Mouse (Mus musculus): ENCODE data around the gene Prodh2. TPM values are rescaled to one million over a fixed set of nuclear protein-coding genes. Genes with fewer than 3 reads are reported as not detected.
A peak's percentile ranks its signal among the peaks of the same experiment; 100 is the strongest.

Prodh2 gene
- polyA plus RNA-seq, 1 experiment from 2014 or later = 0.37 TPM

- Histone ChIP-seq H3K4me3 (ENCODE audit: low read depth, low read length) (0 out of 2 replicates have a peak overlapping the region, but pooled peaks have one; percentile 1), H3K9me3 (replicated peaks; ENCODE audit: control insufficient read depth, low read length) (no peaks in the 10 kb centered on the region), H3K9ac (ENCODE audit: low read depth, low read length) (no peak overlapping the region), H3K4me2 (no peak overlapping the region), H3K27ac (ENCODE audit: low read depth, low read length) (no peak overlapping the region), H3K4me1 (ENCODE audit: control insufficient read depth, insufficient read depth, low read length) (no peaks in the 10 kb centered on the region), H3K36me3 (ENCODE audit: control insufficient read depth, insufficient read depth, low read length) (no peaks in the 10 kb centered on the region), H3K27me3 (ENCODE audit: control insufficient read depth, insufficient read depth, low read length) (peaks cover 91% of the 10 kb centered on the region)
- no peak for ATAC-seq (replicated peaks; ENCODE audit: insufficient number of reproducible peaks, low FRiP score, low TSS enrichment)
- WGBS (ENCODE audit: insufficient replicate concordance) = 3% methylated on average over 9 of the region's 9 CpGs
These were observed 36.9 kb upstream of the Prodh2 start for GRCm38 (mm10) chr7:30456487-30456886.

GRCm38 (mm10) chr7:30456911-30457628 is 36.4 kb upstream of the Prodh2 start:
- 0 out of 2 replicates have a peak overlapping the region, but pooled peaks have one; percentile 1 for H3K4me3 ChIP-seq (ENCODE audit: low read depth, low read length)
- no peak for ATAC-seq (replicated peaks; ENCODE audit: insufficient number of reproducible peaks, low FRiP score, low TSS enrichment)

GRCm38 (mm10) chr7:30457629-30458330 is 35.6 kb upstream of the Prodh2 start, which contains the start of the genes Kirrel2 and Nphs1:
Gene Kirrel2, minus strand, starts transcription at chr7:30457690.
Gene Nphs1, plus strand, starts transcription at chr7:30458315.
- H3K4me3 ChIP-seq (ENCODE audit: low read depth, low read length) = 0 out of 2 replicates have a peak within 1 kb of the TSS, but pooled peaks have one; percentile 1
- ATAC-seq (replicated peaks; ENCODE audit: insufficient number of reproducible peaks, low FRiP score, low TSS enrichment) = peak; percentile 53; the same call in 1 of the 2 replicates
- 3% methylated on average over 16 of the region's 16 CpGs for WGBS (ENCODE audit: insufficient replicate concordance)
- H3K9me3 ChIP-seq (replicated peaks; ENCODE audit: control insufficient read depth, low read length) = no peaks in the 10 kb centered on the region
- H3K4me2 ChIP-seq = peak within 1 kb of the TSS; percentile 14; the same call in 1 of the 2 replicates
- H3K27me3 ChIP-seq (ENCODE audit: control insufficient read depth, insufficient read depth, low read length) = peaks cover 97% of the 10 kb centered on the region
- no peak within 1 kb of the TSS for H3K9ac ChIP-seq (ENCODE audit: low read depth, low read length)
- H3K36me3 ChIP-seq (ENCODE audit: control insufficient read depth, insufficient read depth, low read length) = no peaks in the 10 kb centered on the region
- no peaks in the 10 kb centered on the region for H3K4me1 ChIP-seq (ENCODE audit: control insufficient read depth, insufficient read depth, low read length)
- H3K27ac ChIP-seq (ENCODE audit: low read depth, low read length) = no peak within 1 kb of the TSS

More at GRCm38 (mm10) chr7:30456911-30457628, 36.4 kb upstream of the Prodh2 start:
- Histone ChIP-seq H3K27me3 (ENCODE audit: control insufficient read depth, insufficient read depth, low read length) (peaks cover 96% of the 10 kb centered on the region), H3K9me3 (replicated peaks; ENCODE audit: control insufficient read depth, low read length) (no peaks in the 10 kb centered on the region), H3K27ac (ENCODE audit: low read depth, low read length) (no peak overlapping the region), H3K4me2 (peak overlapping the region; percentile 14; the same call in 1 of the 2 replicates), H3K9ac (ENCODE audit: low read depth, low read length) (no peak overlapping the region), H3K4me1 (ENCODE audit: control insufficient read depth, insufficient read depth, low read length) (no peaks in the 10 kb centered on the region), H3K36me3 (ENCODE audit: control insufficient read depth, insufficient read depth, low read length) (no peaks in the 10 kb centered on the region)
- WGBS (ENCODE audit: insufficient replicate concordance) = under 1% methylated on average over 31 of the region's 31 CpGs

DNA sequence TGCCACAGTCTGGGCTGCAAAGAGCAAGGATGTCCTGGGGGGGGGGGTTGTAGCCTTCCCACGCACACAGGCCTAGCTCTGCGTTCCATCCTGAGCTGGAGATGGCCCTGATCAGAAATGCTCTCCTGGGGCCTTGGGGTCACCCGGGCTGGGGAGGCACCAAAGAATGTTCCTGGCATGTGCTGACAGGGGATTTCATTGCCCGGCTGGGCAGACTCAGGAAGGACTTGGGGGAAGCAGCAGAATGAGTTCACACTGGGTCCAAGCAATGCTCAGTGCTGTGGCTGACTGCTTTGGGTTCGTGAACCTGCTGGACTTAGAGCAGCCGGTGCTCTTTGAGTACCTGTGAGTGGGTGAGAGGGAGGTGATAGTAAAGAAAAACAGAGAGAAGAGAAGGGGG is 33.9 kb upstream of the Prodh2 start:
- WGBS (ENCODE audit: insufficient replicate concordance) = 33% methylated on average over 6 of the region's 6 CpGs
- H3K4me2 ChIP-seq = no peak overlapping the region
- H3K36me3 ChIP-seq (ENCODE audit: control insufficient read depth, insufficient read depth, low read length) = no peaks in the 10 kb centered on the region
- H3K27me3 ChIP-seq (ENCODE audit: control insufficient read depth, insufficient read depth, low read length) = peaks cover 95% of the 10 kb centered on the region
- no peaks in the 10 kb centered on the region for H3K9me3 ChIP-seq (replicated peaks; ENCODE audit: control insufficient read depth, low read length)
- no peak overlapping the region for H3K4me3 ChIP-seq (ENCODE audit: low read depth, low read length)
- no peak overlapping the region for H3K9ac ChIP-seq (ENCODE audit: low read depth, low read length)
- no peaks in the 10 kb centered on the region for H3K4me1 ChIP-seq (ENCODE audit: control insufficient read depth, insufficient read depth, low read length)
- no peak overlapping the region for H3K27ac ChIP-seq (ENCODE audit: low read depth, low read length)
- ATAC-seq (replicated peaks; ENCODE audit: insufficient number of reproducible peaks, low FRiP score, low TSS enrichment) = no peak

DNA sequence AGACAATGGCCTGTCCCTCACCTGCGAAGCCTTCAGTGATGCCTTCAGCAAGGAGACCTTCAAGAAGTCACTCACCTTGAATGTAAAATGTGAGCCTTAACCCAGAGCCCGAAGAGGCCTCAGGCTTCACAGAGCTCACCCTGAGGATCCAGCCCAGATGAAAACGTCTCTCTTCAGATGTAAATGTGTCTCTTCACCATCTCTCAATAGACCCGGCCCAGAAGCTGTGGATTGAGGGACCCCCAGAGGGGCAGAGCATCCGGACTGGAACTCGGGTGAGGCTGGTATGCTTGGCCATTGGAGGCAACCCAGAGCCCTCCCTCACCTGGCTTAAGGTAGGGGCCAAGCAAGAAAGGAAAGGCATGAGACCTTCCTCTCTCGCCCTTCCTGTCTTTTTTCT is 29.9 kb upstream of the Prodh2 start:
- Histone ChIP-seq H3K9ac (ENCODE audit: low read depth, low read length) (no peak overlapping the region), H3K4me2 (no peak overlapping the region), H3K36me3 (ENCODE audit: control insufficient read depth, insufficient read depth, low read length) (no peaks in the 10 kb centered on the region), H3K9me3 (replicated peaks; ENCODE audit: control insufficient read depth, low read length) (no peaks in the 10 kb centered on the region), H3K27me3 (ENCODE audit: control insufficient read depth, insufficient read depth, low read length) (peaks cover 91% of the 10 kb centered on the region), H3K4me3 (ENCODE audit: low read depth, low read length) (no peak overlapping the region), H3K4me1 (ENCODE audit: control insufficient read depth, insufficient read depth, low read length) (peaks cover 6% of the 10 kb centered on the region), H3K27ac (ENCODE audit: low read depth, low read length) (no peak overlapping the region)
- no peak for ATAC-seq (replicated peaks; ENCODE audit: insufficient number of reproducible peaks, low FRiP score, low TSS enrichment)
- WGBS (ENCODE audit: insufficient replicate concordance) = 28% methylated on average over 7 of the region's 7 CpGs

DNA sequence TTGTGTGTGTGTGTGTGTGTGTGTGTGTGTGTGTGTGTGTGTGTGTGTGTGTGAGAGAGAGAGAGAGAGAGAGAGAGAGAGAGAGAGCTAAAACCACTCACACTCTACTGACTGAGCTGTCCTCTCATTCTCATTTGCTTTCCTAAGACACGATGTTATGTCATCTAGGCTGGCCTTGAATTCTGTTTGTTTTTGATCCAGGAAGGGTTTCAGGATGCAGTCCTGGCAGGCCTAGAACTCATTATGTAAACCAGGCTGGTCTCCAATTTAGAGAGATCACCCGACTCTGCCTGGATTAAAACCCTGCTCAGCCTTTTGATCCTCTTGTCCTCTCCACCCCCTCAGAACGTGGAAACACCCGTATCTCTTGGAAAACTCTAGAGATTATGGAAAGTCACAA is 29.4 kb upstream of the Prodh2 start:
- Histone ChIP-seq H3K9me3 (replicated peaks; ENCODE audit: control insufficient read depth, low read length) (no peaks in the 10 kb centered on the region), H3K4me3 (ENCODE audit: low read depth, low read length) (no peak overlapping the region), H3K4me1 (ENCODE audit: control insufficient read depth, insufficient read depth, low read length) (peaks cover 6% of the 10 kb centered on the region), H3K36me3 (ENCODE audit: control insufficient read depth, insufficient read depth, low read length) (no peaks in the 10 kb centered on the region), H3K27ac (ENCODE audit: low read depth, low read length) (no peak overlapping the region), H3K9ac (ENCODE audit: low read depth, low read length) (no peak overlapping the region), H3K4me2 (no peak overlapping the region), H3K27me3 (ENCODE audit: control insufficient read depth, insufficient read depth, low read length) (peaks cover 89% of the 10 kb centered on the region)
- 27% methylated on average over 4 of the region's 4 CpGs for WGBS (ENCODE audit: insufficient replicate concordance)
- ATAC-seq (replicated peaks; ENCODE audit: insufficient number of reproducible peaks, low FRiP score, low TSS enrichment) = no peak

DNA sequence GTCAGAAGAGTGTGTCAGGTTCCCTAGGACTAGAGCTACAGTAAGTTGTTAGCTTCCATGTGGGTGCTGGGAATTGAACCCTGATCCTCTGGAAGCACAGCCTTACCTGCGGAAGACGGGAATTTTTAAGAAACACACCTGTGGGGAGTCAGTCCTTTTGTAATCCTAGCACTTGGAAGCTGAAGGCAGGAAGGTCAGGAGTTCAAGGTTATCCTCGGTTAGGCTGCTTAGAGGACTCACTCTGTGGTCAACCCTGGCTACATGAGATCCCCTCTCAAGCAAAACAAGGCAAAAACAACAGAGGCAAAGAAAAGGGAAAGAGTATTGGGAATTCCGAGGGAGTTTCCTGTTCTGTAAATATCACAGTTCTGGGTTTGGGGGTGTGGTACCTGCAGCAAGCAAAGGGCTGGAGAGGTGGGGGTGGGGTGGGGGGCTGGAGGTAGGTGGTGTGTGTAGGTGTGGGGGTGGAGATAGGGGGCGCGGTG is 28.6 kb upstream of the Prodh2 start:
- Histone ChIP-seq H3K36me3 (ENCODE audit: control insufficient read depth, insufficient read depth, low read length) (no peaks in the 10 kb centered on the region), H3K27me3 (ENCODE audit: control insufficient read depth, insufficient read depth, low read length) (peaks cover 81% of the 10 kb centered on the region), H3K4me1 (ENCODE audit: control insufficient read depth, insufficient read depth, low read length) (peaks cover 6% of the 10 kb centered on the region), H3K27ac (ENCODE audit: low read depth, low read length) (no peak overlapping the region), H3K4me2 (no peak overlapping the region), H3K9me3 (replicated peaks; ENCODE audit: control insufficient read depth, low read length) (no peaks in the 10 kb centered on the region), H3K4me3 (ENCODE audit: low read depth, low read length) (no peak overlapping the region), H3K9ac (ENCODE audit: low read depth, low read length) (no peak overlapping the region)
- no peak for ATAC-seq (replicated peaks; ENCODE audit: insufficient number of reproducible peaks, low FRiP score, low TSS enrichment)
- WGBS (ENCODE audit: insufficient replicate concordance) = 11% methylated on average over 5 of the region's 6 CpGs

GRCm38 (mm10) chr7:30472411-30472810 is 21.0 kb upstream of the Prodh2 start:
- Histone ChIP-seq H3K36me3 (ENCODE audit: control insufficient read depth, insufficient read depth, low read length) (no peaks in the 10 kb centered on the region), H3K9me3 (replicated peaks; ENCODE audit: control insufficient read depth, low read length) (no peaks in the 10 kb centered on the region), H3K4me3 (ENCODE audit: low read depth, low read length) (no peak overlapping the region), H3K9ac (ENCODE audit: low read depth, low read length) (no peak overlapping the region), H3K4me2 (no peak overlapping the region), H3K27ac (ENCODE audit: low read depth, low read length) (no peak overlapping the region), H3K4me1 (ENCODE audit: control insufficient read depth, insufficient read depth, low read length) (peaks cover 2% of the 10 kb centered on the region), H3K27me3 (ENCODE audit: control insufficient read depth, insufficient read depth, low read length) (peaks cover 9% of the 10 kb centered on the region)
- 44% methylated on average over 5 of the region's 5 CpGs for WGBS (ENCODE audit: insufficient replicate concordance)
- no peak for ATAC-seq (replicated peaks; ENCODE audit: insufficient number of reproducible peaks, low FRiP score, low TSS enrichment)
